Mouse (Mus musculus) heart, adult 2 months (tissue): ENCODE measurements around the gene Gm1043. TPM values are rescaled to one million over a fixed set of nuclear protein-coding genes. Genes with fewer than 3 reads are reported as not detected.

ENCODE experiments used
- DNase-seq, 2 experiments: peaks; one replicate each; pipeline ENCODE4 v3.0.0; 2021
- H3K27ac ChIP-seq: fragments of 200-600 bp; 2 replicates; pipeline ENCODE4 v1.8.1; 2022
- H3K27me3 ChIP-seq: fragments of 200-500 bp; 2 replicates; pipeline ENCODE4 v1.6.1; 2012; ENCODE audit warnings: mild to moderate bottlenecking, low read length, inconsistent platforms, mixed read lengths; ENCODE audit not compliant: control insufficient read depth, insufficient read depth
- H3K36me3 ChIP-seq: fragments of 200-500 bp; 2 replicates; pipeline ENCODE4 v1.6.1; 2012; ENCODE audit warnings: low read length, inconsistent platforms; ENCODE audit not compliant: control insufficient read depth, insufficient read depth
- H3K4me1 ChIP-seq: fragments of 200-500 bp; 2 replicates; pipeline ENCODE4 v1.6.1; 2011; ENCODE audit warnings: low read length; ENCODE audit not compliant: control insufficient read depth, insufficient read depth
- H3K4me3 ChIP-seq: fragments of 200-600 bp; 2 replicates; pipeline ENCODE4 v1.8.1; 2022
- H3K79me2 ChIP-seq: fragments of 200-500 bp; replicated peaks from 2 replicates; pipeline ENCODE4 v1.6.1; 2012; ENCODE audit warnings: mild to moderate bottlenecking, inconsistent platforms, low read length, moderate library complexity, mixed read lengths; ENCODE audit not compliant: control insufficient read depth, insufficient read depth
- H3K9ac ChIP-seq: fragments of 200-500 bp; 2 replicates; pipeline ENCODE4 v1.6.1; 2012; ENCODE audit warnings: low read depth, mild to moderate bottlenecking, control low read depth, inconsistent platforms, low read length, mixed read lengths
- CTCF ChIP-seq: fragments of 200-600 bp; IDR thresholded peaks from 2 replicates; pipeline ENCODE4 v1.8.1; 2022; ENCODE audit warnings: antibody characterized with exemption, mild to moderate bottlenecking, moderate library complexity
- EP300 ChIP-seq: fragments of 200-500 bp; IDR thresholded peaks from 2 replicates; pipeline ENCODE4 v1.6.1; 2011; ENCODE audit warnings: low read depth, low read length, control low read depth; ENCODE audit not compliant: insufficient read depth
- POLR2A ChIP-seq: fragments of 200-500 bp; IDR thresholded peaks from 2 replicates; pipeline ENCODE4 v1.6.1; 2011; ENCODE audit warnings: mild to moderate bottlenecking, low read depth, low read length, control low read depth; ENCODE audit not compliant: insufficient read depth
- WGBS: fragments of 180-500 bp; shearing (Covaris S2); methylation state at CpG from one replicate; pipeline ENCODE4 v1.1.7; 2018; 5-methylcytosine and 5-hydroxymethylcytosine counted together
- intact Hi-C: fragments of 180-260 bp; cut with DNase I; formaldehyde crosslinking; loops from one replicate; pipeline ENCODE4 v1.15.1; 2025
- polyA plus RNA-seq: library from polyadenylated mRNA; depleted of rRNA; stranded (reverse); fragments of >200 nt; gene quantifications from 2 replicates; pipeline ENCODE4 v1.2.3, GENCODE M21; 2012
- total RNA-seq, 2 experiments: library from RNA; stranded (reverse); gene quantifications; 2 replicates each; pipeline ENCODE4 v1.2.3; 2021

The Gm1043 gene
- total and polyA plus RNA-seq, 3 experiments: not detected

DNA sequence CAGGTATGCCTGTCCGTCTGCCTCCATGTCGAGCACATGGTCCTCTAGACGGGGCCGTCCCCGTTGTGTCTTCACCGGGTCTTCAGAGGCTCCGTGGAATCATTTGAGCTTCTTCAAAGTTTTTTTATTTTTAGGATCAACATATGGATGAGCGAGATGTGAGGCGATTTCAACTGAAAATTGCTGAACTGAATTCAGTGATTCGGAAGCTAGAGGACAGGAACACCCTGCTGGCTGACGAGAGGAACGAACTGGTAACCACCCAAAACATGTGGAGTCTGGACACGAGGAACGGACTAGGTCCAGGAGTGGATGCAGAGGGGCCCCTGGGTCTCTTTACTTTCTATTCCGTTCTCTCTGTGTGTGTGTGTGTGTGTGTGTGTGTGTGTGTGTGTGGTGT, 16.5 kb downstream of the Gm1043 start:
- no peaks in the 10 kb centered on the region; the same call in 1 of the 2 replicates for H3K27me3 ChIP-seq

DNA sequence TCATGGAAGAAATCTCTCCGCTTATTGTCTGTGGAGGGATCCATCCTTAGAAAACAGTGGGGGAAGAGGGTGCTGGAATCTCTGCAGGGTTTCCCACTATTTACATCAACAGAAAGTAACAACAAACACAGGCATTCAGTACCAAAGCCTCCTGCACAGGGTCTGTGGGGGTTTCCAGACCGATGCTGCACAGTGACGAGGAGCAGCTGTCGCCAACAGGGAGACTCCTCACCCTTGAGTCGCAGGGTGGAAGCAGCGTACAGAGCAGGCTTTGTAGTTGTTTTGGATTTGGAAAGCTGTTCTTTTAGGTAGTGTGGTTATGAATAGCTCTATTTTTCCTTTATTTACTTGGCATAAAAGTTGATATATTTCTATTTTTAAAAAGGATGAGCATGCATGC, 16.9 kb downstream of the Gm1043 start:
- no peaks in the 10 kb centered on the region for H3K36me3 ChIP-seq
- no peak overlapping the region for H3K4me3 ChIP-seq
- no peak overlapping the region for H3K27ac ChIP-seq
- H3K27me3 ChIP-seq: no peaks in the 10 kb centered on the region; the same call in 1 of the 2 replicates
- no peaks in the 10 kb centered on the region for H3K79me2 ChIP-seq
- DNase-seq: no peak
- H3K9ac ChIP-seq: no peak overlapping the region
- intact Hi-C loops: no loop called here
- no peaks in the 10 kb centered on the region for H3K4me1 ChIP-seq
- 40% methylated on average over 6 of the region's 6 CpGs for WGBS
- TF ChIP-seq POLR2A (no peak), CTCF (no peak), EP300 (no peak)

More for the DNA sequence above, 16.5 kb downstream of the Gm1043 start:
- WGBS: 66% methylated on average over 15 of the region's 15 CpGs
- Histone ChIP-seq H3K27ac (no peak overlapping the region), H3K79me2 (no peaks in the 10 kb centered on the region), H3K36me3 (no peaks in the 10 kb centered on the region), H3K9ac (no peak overlapping the region), H3K4me1 (no peaks in the 10 kb centered on the region), H3K4me3 (no peak overlapping the region)
- DNase-seq: no peak
- TF ChIP-seq POLR2A (no peak), EP300 (no peak), CTCF (no peak)
- intact Hi-C loops: no loop called here

DNA sequence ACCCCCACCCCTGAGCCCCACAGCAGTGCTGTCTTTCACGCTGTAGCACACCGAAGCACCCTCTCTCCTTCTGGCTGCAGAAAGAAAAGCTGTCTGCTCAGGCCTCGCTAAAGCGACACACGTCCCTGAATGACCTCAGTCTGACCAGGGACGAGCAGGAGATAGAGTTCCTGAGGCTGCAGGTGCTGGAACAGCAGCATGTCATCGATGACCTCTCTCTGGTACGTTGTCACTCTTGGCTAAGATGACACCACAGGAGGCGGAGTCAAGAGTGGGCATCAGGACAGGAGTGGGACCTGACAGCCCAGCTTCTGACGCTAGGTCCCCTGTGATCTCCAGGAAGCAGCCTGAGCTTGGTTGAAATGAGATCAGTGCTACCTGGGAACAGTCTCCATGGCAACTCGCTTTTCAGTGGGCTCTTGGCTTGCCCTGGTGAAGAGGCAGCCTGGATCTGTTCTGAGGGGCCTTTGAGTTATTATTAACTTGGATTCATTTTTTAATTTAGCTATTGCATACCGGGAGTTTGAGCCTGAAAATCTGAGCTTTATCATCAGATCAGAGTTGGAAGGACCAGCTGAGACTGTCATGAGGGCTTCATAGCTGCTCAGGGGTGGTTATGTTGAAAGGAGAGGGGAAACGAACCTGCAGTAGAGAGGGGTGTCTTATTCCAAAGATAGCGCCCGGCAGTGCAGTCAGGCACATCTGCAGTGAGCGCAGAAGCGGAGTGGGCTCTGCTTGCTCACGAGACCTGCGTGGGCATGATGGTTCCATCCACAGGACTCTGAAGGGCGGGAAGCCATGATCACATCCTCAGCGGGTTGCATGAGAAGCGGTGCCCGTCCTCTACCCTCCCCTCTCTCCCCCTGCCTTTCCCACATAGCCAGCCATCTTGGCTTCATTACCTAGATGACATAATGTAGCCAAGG, 20.6 kb downstream of the Gm1043 start:
- no peaks in the 10 kb centered on the region for H3K36me3 ChIP-seq
- intact Hi-C loops: no loop called here
- H3K9ac ChIP-seq: no peak overlapping the region
- 68% methylated on average over 23 of the region's 23 CpGs for WGBS
- H3K79me2 ChIP-seq: no peaks in the 10 kb centered on the region
- H3K4me1 ChIP-seq: no peaks in the 10 kb centered on the region
- no peak for DNase-seq
- H3K27ac ChIP-seq: no peak overlapping the region
- TF ChIP-seq POLR2A (no peak), CTCF (no peak), EP300 (no peak)
- H3K4me3 ChIP-seq: no peak overlapping the region
- no peaks in the 10 kb centered on the region; the same call in 1 of the 2 replicates for H3K27me3 ChIP-seq

DNA sequence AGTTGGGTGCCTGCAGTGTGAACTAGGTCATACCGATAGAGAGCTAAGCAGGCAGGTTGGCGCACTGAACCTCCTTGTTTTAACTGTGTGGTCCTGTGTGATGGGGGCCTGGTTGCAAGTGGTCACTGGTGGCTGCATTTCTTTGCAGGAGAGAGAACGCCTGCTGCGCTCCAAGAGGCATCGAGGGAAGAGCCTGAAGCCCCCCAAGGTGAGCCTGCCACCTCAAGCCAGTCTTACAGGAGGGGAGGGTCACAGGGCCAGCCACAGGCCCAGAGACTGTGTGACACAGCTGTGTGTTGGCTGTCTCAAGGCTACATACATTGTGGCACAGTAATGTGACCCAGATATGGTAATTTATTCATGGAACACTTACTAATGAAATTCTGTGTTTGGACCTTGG, 21.9 kb downstream of the Gm1043 start:
- no peak for DNase-seq
- Histone ChIP-seq H3K4me1 (no peaks in the 10 kb centered on the region), H3K27me3 (no peaks in the 10 kb centered on the region), H3K79me2 (no peaks in the 10 kb centered on the region), H3K4me3 (no peak overlapping the region), H3K9ac (no peak overlapping the region), H3K36me3 (no peaks in the 10 kb centered on the region), H3K27ac (no peak overlapping the region)
- WGBS: 73% methylated on average over 5 of the region's 5 CpGs
- TF ChIP-seq POLR2A (no peak), CTCF (no peak), EP300 (no peak)
- intact Hi-C loops: no loop called here

DNA sequence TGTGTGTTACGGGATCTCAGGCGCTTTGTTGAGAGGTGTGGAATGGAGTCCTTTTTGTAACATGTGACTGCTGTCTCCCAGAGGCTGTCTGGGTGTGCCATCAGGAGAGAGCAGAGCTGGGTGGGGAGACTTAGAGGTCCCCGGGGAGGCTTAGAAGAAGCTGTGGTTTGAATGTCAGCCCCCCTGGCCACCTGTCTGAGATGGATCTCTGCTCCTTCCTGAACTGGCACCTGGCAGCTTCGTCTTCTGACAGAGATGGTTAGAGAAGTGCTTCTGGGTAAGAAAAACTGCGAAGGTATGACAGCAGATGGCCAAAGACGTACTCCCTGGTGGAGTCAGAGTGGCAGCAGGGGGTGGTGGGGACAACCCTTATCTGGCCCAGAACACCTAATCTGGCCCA, 22.4 kb downstream of the Gm1043 start:
- H3K27me3 ChIP-seq: no peaks in the 10 kb centered on the region
- H3K79me2 ChIP-seq: no peaks in the 10 kb centered on the region
- H3K4me3 ChIP-seq: no peak overlapping the region
- DNase-seq: no peak
- H3K9ac ChIP-seq: no peak overlapping the region
- no peaks in the 10 kb centered on the region for H3K36me3 ChIP-seq
- TF ChIP-seq EP300 (no peak), POLR2A (no peak), CTCF (no peak)
- 82% methylated on average over 6 of the region's 6 CpGs for WGBS
- H3K4me1 ChIP-seq: no peaks in the 10 kb centered on the region
- no peak overlapping the region for H3K27ac ChIP-seq
- intact Hi-C loops: loop anchor here (2.0 kb wide), 1 partner anchor 159 kb away; no protein-coding TSS in a partner anchor

DNA sequence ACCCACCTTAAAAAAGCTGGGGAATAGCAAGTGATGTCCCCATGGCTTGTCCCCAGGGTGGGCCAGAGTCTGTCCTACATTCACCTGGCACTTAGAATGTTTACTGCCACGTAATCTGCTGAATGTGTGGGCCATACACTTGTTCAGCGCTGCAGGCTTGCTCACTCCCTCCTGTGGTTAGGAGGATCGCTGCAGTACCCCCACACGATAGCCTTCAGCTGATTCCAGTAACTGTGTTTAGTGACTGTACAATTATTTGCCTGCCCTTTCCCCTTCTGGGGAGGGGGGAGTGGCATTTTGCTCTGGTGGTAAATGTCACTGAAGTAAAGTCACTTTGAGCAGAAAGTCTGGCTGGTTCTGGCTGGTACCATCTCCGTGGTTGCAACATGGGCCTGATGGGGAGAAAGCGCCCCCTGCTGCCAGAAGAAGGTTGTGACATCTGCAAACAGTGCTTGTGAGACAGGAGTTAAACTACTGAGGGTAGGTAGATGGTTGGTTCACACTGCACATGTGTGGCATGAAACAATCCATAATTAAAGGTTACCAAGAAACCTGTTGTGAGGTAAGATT, 24.2 kb downstream of the Gm1043 start:
- no peaks in the 10 kb centered on the region for H3K27me3 ChIP-seq
- H3K36me3 ChIP-seq: no peaks in the 10 kb centered on the region
- TF ChIP-seq EP300 (no peak), CTCF (peak; percentile 70)
- no peak overlapping the region for H3K9ac ChIP-seq
- DNase-seq: peak; percentile 49 to 50
- H3K79me2 ChIP-seq: no peaks in the 10 kb centered on the region
- no peak overlapping the region for H3K4me3 ChIP-seq
- intact Hi-C loops: loop anchor here (2.0 kb wide), 1 partner anchor 161 kb away; no protein-coding TSS in a partner anchor
- 31% methylated on average over 6 of the region's 6 CpGs for WGBS
- H3K27ac ChIP-seq: no peak overlapping the region
- H3K4me1 ChIP-seq: no peaks in the 10 kb centered on the region
